16 mouse cellular contexts compared by ENCODE assay signal in genomic region chr10:75940520-75940919, GRCm38 (mm10). TPM values are rescaled to one million over a fixed set of nuclear protein-coding genes. Genes with fewer than 3 reads are reported as not detected.
DNase-seq lines count a peak whose midpoint lies in the region; ATAC-seq and TF ChIP-seq lines count a peak whose summit lies in the region.
"Had no signal": no experiment of that assay in that cellular context is flagged by ENCODE, and none has a peak within 500 bp of the region (broad histone marks: within the 10 kb centered on the region; RNA-seq: fewer than 3 reads in every experiment).

TSS of gene Gm867 (minus strand) at chr10:75940672.

- no peak within 1 kb of the TSS for H3K4me2 ChIP-seq in kidney, embryonic 16.5 days (replicated peaks; ENCODE audit: low read depth, low read length)
- H3K4me2 ChIP-seq in liver, embryonic 14.5 days (ENCODE audit: low read depth), result peak within 1 kb of the TSS; percentile 98
- H3K4me2 ChIP-seq: forebrain, embryonic 13.5 days; heart, embryonic 15.5 days; midbrain, embryonic 13.5 days; neural tube, embryonic 12.5 days had no signal

- no peaks in the 10 kb centered on the region for H3K36me3 ChIP-seq in heart, adult 2 months (ENCODE audit: control insufficient read depth, insufficient read depth, low read length)
- no peaks in the 10 kb centered on the region for H3K36me3 ChIP-seq in kidney, embryonic 16.5 days (ENCODE audit: insufficient read depth, low read length)
- peaks cover 21% of the 10 kb centered on the region for H3K36me3 ChIP-seq in ES-E14 (ENCODE audit: control insufficient read depth, insufficient read depth, low read length, poor library complexity, severe bottlenecking)
- H3K36me3 ChIP-seq in liver, embryonic 14.5 days (replicated peaks; ENCODE audit: control insufficient read depth, insufficient read depth, low read depth), result peaks cover 2% of the 10 kb centered on the region; the same call in 1 of the 2 replicates
- H3K36me3 ChIP-seq: heart, embryonic 15.5 days; midbrain, embryonic 13.5 days; neural tube, embryonic 12.5 days had no signal

- H3K9ac ChIP-seq in heart, adult 2 months (ENCODE audit: low read depth, low read length), result no peak within 1 kb of the TSS
- H3K9ac ChIP-seq in kidney, embryonic 16.5 days (replicated peaks; ENCODE audit: low read length), result no peak within 1 kb of the TSS
- peak within 1 kb of the TSS; percentile 68; the same call in 1 of the 2 replicates for H3K9ac ChIP-seq in ES-E14 (ENCODE audit: insufficient read depth, low read depth, low read length, poor library complexity, severe bottlenecking)
- peak within 1 kb of the TSS; percentile 79 for H3K9ac ChIP-seq in liver, embryonic 14.5 days (replicated peaks)
- H3K9ac ChIP-seq: forebrain, embryonic 13.5 days; heart, embryonic 15.5 days; midbrain, embryonic 13.5 days; neural tube, embryonic 12.5 days had no signal

- WGBS in heart, adult 2 months, result 58% methylated on average over 5 of the region's 5 CpGs
- WGBS in kidney, embryonic 16.5 days, result 79% methylated on average over 5 of the region's 5 CpGs
- 78% methylated on average over 5 of the region's 5 CpGs for WGBS in liver, embryonic 14.5 days (ENCODE audit: insufficient replicate concordance)

- no peaks in the 10 kb centered on the region for H3K79me2 ChIP-seq in heart, adult 2 months (replicated peaks; ENCODE audit: control insufficient read depth, insufficient read depth, low read length)

- no peak for DNase-seq in heart, adult 2 months
- DNase-seq in heart, postnatal 4 days, result no peak
- peak; percentile 40 to 59 for DNase-seq in kidney, postnatal 25 days
- no peak for DNase-seq in ES-E14 (ENCODE audit: low read depth, low spot score)
- DNase-seq in liver, embryonic 14.5 days (ENCODE audit: low read depth in 3 of 3, low spot score in 3 of 3), result no peak
- DNase-seq in ovary, adult 18-20 months (ENCODE audit: low spot score), result no peak
- no peak for DNase-seq in left cerebral cortex, adult 8-10 months (ENCODE audit: low spot score in 2 of 2)
- DNase-seq: cerebellum, adult 9-10 months; lung, postnatal 14 days had no signal

- no peak within 1 kb of the TSS for H3K27ac ChIP-seq in heart, adult 2 months
- H3K27ac ChIP-seq in kidney, embryonic 16.5 days (ENCODE audit: low read length), result no peak within 1 kb of the TSS
- H3K27ac ChIP-seq in ES-E14 (ENCODE audit: insufficient read depth, low read depth, low read length, poor library complexity, severe bottlenecking), result peak within 1 kb of the TSS; percentile 85
- peak within 1 kb of the TSS; percentile 93 for H3K27ac ChIP-seq in liver, embryonic 14.5 days
- H3K27ac ChIP-seq: forebrain, embryonic 13.5 days; heart, embryonic 15.5 days; midbrain, embryonic 13.5 days; neural tube, embryonic 12.5 days had no signal

- TF ChIP-seq CTCF in heart, adult 2 months (IDR thresholded peaks at IDR 0.05), result no peak
- 0 out of 2 replicates have a peak, but pooled peaks have one; percentile 3 for TF ChIP-seq CTCF in liver, embryonic 14.5 days (IDR thresholded peaks at IDR 0.05; ENCODE audit: low read depth)

- ATAC-seq in kidney, embryonic 16.5 days (ENCODE audit: low FRiP score, low TSS enrichment), result no peak
- no peak for ATAC-seq in liver, embryonic 14.5 days (ENCODE audit: insufficient read depth)
- ATAC-seq: forebrain, embryonic 13.5 days; inflammation-experienced regulatory T-cells, adult 6 months; midbrain, embryonic 13.5 days had no signal

- in situ Hi-C loops in ES-E14 (cut with MboI; ENCODE audit: low sequenced_read_pairs in 2 of 2, unreplicated experiment in 2 of 2), result no loop called here

- no peak for TF ChIP-seq EP300 in heart, adult 2 months (IDR thresholded peaks at IDR 0.05; ENCODE audit: insufficient read depth, low read depth, low read length)
- no peak for TF ChIP-seq EP300 in liver, embryonic 14.5 days (IDR thresholded peaks at IDR 0.05; ENCODE audit: low read depth)

- no peaks in the 10 kb centered on the region for H3K27me3 ChIP-seq in heart, adult 2 months (ENCODE audit: control insufficient read depth, insufficient read depth, low read length)
- no peaks in the 10 kb centered on the region for H3K27me3 ChIP-seq in kidney, embryonic 16.5 days (ENCODE audit: insufficient read depth, low read length)
- H3K27me3 ChIP-seq in liver, embryonic 14.5 days (ENCODE audit: control insufficient read depth, insufficient read depth, low read length), result no peaks in the 10 kb centered on the region

- H3K4me3 ChIP-seq in heart, adult 2 months, result no peak within 1 kb of the TSS
- no peak within 1 kb of the TSS for H3K4me3 ChIP-seq in kidney, embryonic 16.5 days (ENCODE audit: low read length)
- peak within 1 kb of the TSS; percentile 3 to 47 for H3K4me3 ChIP-seq in ES-E14 (ENCODE audit: insufficient read depth in 1 of 2, low read depth in 1 of 2, low read length in 2 of 2, poor library complexity in 1 of 2, severe bottlenecking in 1 of 2)
- H3K4me3 ChIP-seq in liver, embryonic 14.5 days (ENCODE audit: insufficient read depth in 1 of 2, low read depth in 2 of 2, low read length in 2 of 2), result peak within 1 kb of the TSS; percentile 80 to 91
- H3K4me3 ChIP-seq: forebrain, embryonic 13.5 days; heart, embryonic 15.5 days; midbrain, embryonic 13.5 days; neural tube, embryonic 12.5 days had no signal

- no peaks in the 10 kb centered on the region for H3K9me3 ChIP-seq in kidney, embryonic 16.5 days (ENCODE audit: low read length)
- H3K9me3 ChIP-seq in ES-E14 (ENCODE audit: control insufficient read depth, insufficient read depth, low read depth, low read length), result no peaks in the 10 kb centered on the region
- no peaks in the 10 kb centered on the region for H3K9me3 ChIP-seq in liver, embryonic 14.5 days (ENCODE audit: control insufficient read depth, low read length)
- H3K9me3 ChIP-seq: forebrain, embryonic 13.5 days; heart, embryonic 15.5 days; midbrain, embryonic 13.5 days; neural tube, embryonic 12.5 days had no signal

- 0 out of 2 replicates have a peak, but pooled peaks have one; percentile 16 for TF ChIP-seq POLR2A in heart, adult 2 months (IDR thresholded peaks at IDR 0.05; ENCODE audit: insufficient read depth, low read depth, low read length)

- intact Hi-C loops in heart, adult 2 months (cut with DNase I), result no loop called here

- peaks cover 4% of the 10 kb centered on the region for H3K4me1 ChIP-seq in heart, adult 2 months (ENCODE audit: control insufficient read depth, insufficient read depth, low read length)
- peaks cover 28% of the 10 kb centered on the region for H3K4me1 ChIP-seq in kidney, embryonic 16.5 days (ENCODE audit: insufficient read depth, low read length)
- H3K4me1 ChIP-seq in ES-E14 (ENCODE audit: control insufficient read depth in 2 of 2, insufficient read depth in 2 of 2, low read length in 2 of 2, poor library complexity in 1 of 2), result peaks cover 3 to 31% of the 10 kb centered on the region in 2 experiments; a peak in 3 of 4 replicates
- H3K4me1 ChIP-seq in liver, embryonic 14.5 days (replicated peaks; ENCODE audit: control insufficient read depth in 2 of 2, insufficient read depth in 2 of 2, low read length in 1 of 2), result peaks cover 32 to 36% of the 10 kb centered on the region in 2 experiments

TF ChIP-seq in ES-E14, 5 proteins besides CTCF, POLR2A, EP300 and RAD21:
- TF ChIP-seq HCFC1 (IDR thresholded peaks at IDR 0.05; ENCODE audit: borderline replicate concordance, insufficient read depth, low read length) (no peak), ZC3H11A (IDR thresholded peaks at IDR 0.05; ENCODE audit: borderline replicate concordance, low read depth, low read length) (no peak), MAFK (IDR thresholded peaks at IDR 0.05; ENCODE audit: insufficient read depth, low read depth, low read length) (no peak), CHD2 (IDR thresholded peaks at IDR 0.05; ENCODE audit: low read depth, low read length) (no peak), ZNF384 (IDR thresholded peaks at IDR 0.05; ENCODE audit: low read depth, low read length) (no peak)

RNA-seq across cellular contexts. Expression of gene Gm867, which starts in this region (rescaled TPM):
- not detected for total RNA-seq in heart, adult 2 months (2021)
- 0.76 TPM in 1 of 2 replicates, not detected in the other for polyA plus RNA-seq in heart, adult 2 months (2012; rRNA removed)
- total RNA-seq in heart, postnatal 4 days (2021), result not detected
- 0.40 and 0.50 TPM in 2 replicates for polyA plus RNA-seq in kidney, embryonic 16.5 days (2015; fragmentation: Nextera tagmentation; extraction: Ambion mirVana)
- 1.1 and 2.9 TPM in 2 replicates for total RNA-seq in ES-E14 (2012; rRNA removed)
- 22.5 and 27.6 TPM in 2 replicates for polyA plus RNA-seq in liver, embryonic 14.5 days (2012; rRNA removed)
- polyA plus RNA-seq in liver, embryonic 14.5 days (2014; fragmentation: Nextera tagmentation; extraction: Ambion mirVana), result 20.9 and 21.9 TPM in 2 replicates
- under 1 TPM; 0.41 to 0.91 (median 0.70) TPM for total RNA-seq in left cerebral cortex, adult 8-10 months (2022)
- total RNA-seq: gastrocnemius, adult 18-20 months had no signal
- polyA plus RNA-seq: forebrain, embryonic 13.5 days; inflammation-experienced regulatory T-cells, adult 6 months had no signal

Comparison
In these comparisons a context has a peak if more than half of its experiments do, and no peak if none do; other contexts are left out.
1. RNA of gene Gm867 (polyA plus RNA-seq): 20.9 to 27.6 TPM in liver, embryonic 14.5 days; 0.76 TPM in heart, adult 2 months and 0.40 to 0.50 TPM in kidney, embryonic 16.5 days; every median in the first group is over 10 times any median in the second.
2. DNase-seq: peak in kidney, postnatal 25 days (2 of 2); none in heart, adult 2 months (0 of 2), heart, postnatal 4 days (single experiment), ES-E14 (single experiment), liver, embryonic 14.5 days (0 of 3), ovary, adult 18-20 months (single experiment) and left cerebral cortex, adult 8-10 months (0 of 2).
3. H3K27ac ChIP-seq: peak in ES-E14 (single experiment) and liver, embryonic 14.5 days (single experiment); none in heart, adult 2 months (single experiment) and kidney, embryonic 16.5 days (single experiment).
4. H3K4me3 ChIP-seq: peak in ES-E14 (2 of 2) and liver, embryonic 14.5 days (2 of 2); none in heart, adult 2 months (single experiment) and kidney, embryonic 16.5 days (single experiment).
5. H3K9ac ChIP-seq: peak in ES-E14 (single experiment) and liver, embryonic 14.5 days (single experiment); none in heart, adult 2 months (single experiment) and kidney, embryonic 16.5 days (single experiment).